22 mouse cellular contexts compared by ENCODE assay signal in the genomic region with DNA sequence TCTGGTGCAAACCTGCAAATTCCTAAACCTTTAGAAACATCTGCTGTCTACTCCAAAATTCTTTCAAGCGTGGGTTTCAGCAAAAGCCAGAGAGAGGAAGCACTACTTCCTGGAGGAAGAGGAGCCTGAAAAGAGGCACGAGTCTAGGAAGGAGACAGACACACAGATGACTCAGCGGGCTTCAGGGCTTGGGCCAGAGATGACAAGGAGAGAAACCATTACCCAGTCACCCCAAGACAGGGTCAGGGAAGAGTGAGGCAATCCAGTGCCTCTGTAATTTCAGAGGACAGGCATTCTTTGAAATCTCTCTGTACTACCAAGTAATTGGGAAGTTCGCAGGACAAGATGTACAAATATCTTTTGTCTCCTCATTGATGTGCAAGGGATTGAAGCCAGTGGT.
A peak's percentile ranks its signal among the peaks of the same experiment; 100 is the strongest.
DNase-seq lines count a peak whose midpoint lies in the region; ATAC-seq lines count a peak whose summit lies in the region.
"Had no signal": no experiment of that assay in that cellular context is flagged by ENCODE, and none has a peak within 500 bp of the region (broad histone marks: within the 10 kb centered on the region; RNA-seq: fewer than 3 reads in every experiment).

No protein-coding gene starts in this region.

- peaks cover 11% of the 10 kb centered on the region for H3K4me1 ChIP-seq in heart, embryonic 10.5 days
- 0 out of 2 replicates have a peak, but pooled peaks cover 2% of the 10 kb centered on the region for H3K4me1 ChIP-seq in heart, embryonic 11.5 days (ENCODE audit: control insufficient read depth, insufficient read depth, low read length)
- H3K4me1 ChIP-seq: neural tube, embryonic 13.5 days had no signal

- peak; percentile 24 to 70 for DNase-seq in adrenal gland, adult (ENCODE audit: inconsistent age in 2 of 2, low spot score in 1 of 2)
- DNase-seq in adrenal gland, postnatal 4 days (ENCODE audit: low spot score in 2 of 2), result no peak
- peak; percentile 63 for DNase-seq in heart, embryonic 10.5 days (ENCODE audit: low spot score)
- DNase-seq in brain, adult 2 months (ENCODE audit: low read depth, low spot score), result peak; percentile 23
- peak; percentile 46 for DNase-seq in skeletal muscle tissue, adult 2 months (ENCODE audit: low read depth, low spot score)
- no peak for DNase-seq in cerebellum, postnatal 4 days (ENCODE audit: low spot score in 2 of 2)
- no peak for DNase-seq in right cerebral cortex, adult 2 months (ENCODE audit: low spot score in 2 of 2)
- DNase-seq: cerebellum, adult 11 months; cerebellum, postnatal 25 days; heart, postnatal 4 days; kidney, adult 11 months; liver, embryonic 13.5 days; right cerebral cortex, adult 18-20 months; thymus, postnatal 14 days had no signal

- ATAC-seq in heart, embryonic 11.5 days (replicated peaks; ENCODE audit: insufficient number of reproducible peaks, low FRiP score, low TSS enrichment), result no peak
- ATAC-seq: hindbrain, embryonic 16.5 days; midbrain, embryonic 13.5 days had no signal

- no peak overlapping the region for H3K27ac ChIP-seq in heart, embryonic 10.5 days
- H3K27ac ChIP-seq in heart, embryonic 11.5 days (ENCODE audit: low read depth, low read length), result no peak overlapping the region
- H3K27ac ChIP-seq: embryonic facial prominence, embryonic 10.5 days; forebrain, embryonic 12.5 days; limb, embryonic 10.5 days; liver, embryonic 13.5 days; lung, embryonic 15.5 days; midbrain, embryonic 13.5 days; neural tube, embryonic 13.5 days had no signal

- H3K36me3 ChIP-seq in heart, embryonic 10.5 days, result no peaks in the 10 kb centered on the region
- no peaks in the 10 kb centered on the region for H3K36me3 ChIP-seq in heart, embryonic 11.5 days (ENCODE audit: control insufficient read depth, insufficient read depth, low read length)
- H3K36me3 ChIP-seq: embryonic facial prominence, embryonic 10.5 days; forebrain, embryonic 12.5 days; limb, embryonic 10.5 days; liver, embryonic 13.5 days; lung, embryonic 15.5 days; midbrain, embryonic 13.5 days; neural tube, embryonic 13.5 days had no signal

- no peak overlapping the region for H3K4me2 ChIP-seq in heart, embryonic 11.5 days
- H3K4me2 ChIP-seq: forebrain, embryonic 12.5 days; liver, embryonic 13.5 days; lung, embryonic 15.5 days; midbrain, embryonic 13.5 days; neural tube, embryonic 13.5 days had no signal

- H3K4me3 ChIP-seq in heart, embryonic 10.5 days, result no peak overlapping the region
- H3K4me3 ChIP-seq in heart, embryonic 11.5 days (ENCODE audit: low read depth, low read length), result no peak overlapping the region
- H3K4me3 ChIP-seq: embryonic facial prominence, embryonic 10.5 days; forebrain, embryonic 12.5 days; limb, embryonic 10.5 days; liver, embryonic 13.5 days; lung, embryonic 15.5 days; midbrain, embryonic 13.5 days; neural tube, embryonic 13.5 days had no signal

- no peaks in the 10 kb centered on the region for H3K27me3 ChIP-seq in heart, embryonic 10.5 days (ENCODE audit: insufficient read depth, poor library complexity, severe bottlenecking)
- H3K27me3 ChIP-seq in heart, embryonic 11.5 days (ENCODE audit: control insufficient read depth, insufficient read depth, low read length), result no peaks in the 10 kb centered on the region
- H3K27me3 ChIP-seq: forebrain, embryonic 12.5 days; liver, embryonic 13.5 days; lung, embryonic 15.5 days; midbrain, embryonic 13.5 days; neural tube, embryonic 13.5 days had no signal

- no peak overlapping the region for H3K9ac ChIP-seq in heart, embryonic 11.5 days (ENCODE audit: low read depth, low read length)
- H3K9ac ChIP-seq: forebrain, embryonic 12.5 days; liver, embryonic 13.5 days; lung, embryonic 15.5 days; midbrain, embryonic 13.5 days; neural tube, embryonic 13.5 days had no signal

- WGBS in heart, embryonic 10.5 days, result 68% methylated on average over 4 of the region's 4 CpGs
- WGBS in heart, embryonic 11.5 days (ENCODE audit: insufficient replicate concordance), result 70% methylated on average over 4 of the region's 4 CpGs

- no peaks in the 10 kb centered on the region for H3K9me3 ChIP-seq in heart, embryonic 10.5 days
- H3K9me3 ChIP-seq in heart, embryonic 11.5 days (replicated peaks; ENCODE audit: control insufficient read depth, low read length), result 0 out of 2 replicates have a peak, but pooled peaks cover 3% of the 10 kb centered on the region
- H3K9me3 ChIP-seq: embryonic facial prominence, embryonic 10.5 days; forebrain, embryonic 12.5 days; limb, embryonic 10.5 days; liver, embryonic 13.5 days; lung, embryonic 15.5 days; midbrain, embryonic 13.5 days; neural tube, embryonic 13.5 days had no signal

Comparison
In these comparisons a context has a peak if more than half of its experiments do, and no peak if none do; other contexts are left out.
1. DNase-seq: peak in adrenal gland, adult (2 of 2), heart, embryonic 10.5 days (single experiment), brain, adult 2 months (single experiment) and skeletal muscle tissue, adult 2 months (single experiment); none in adrenal gland, postnatal 4 days (0 of 2), cerebellum, postnatal 4 days (0 of 2) and right cerebral cortex, adult 2 months (0 of 2).